Mouse (Mus musculus): ENCODE measurements at regions not wholly inside any gene's neighbourhood (a gene's known extent, or its start where the extent isn't known, plus 50 kb on each side); places are given as distances from the start of the nearest gene placed in this dataset.

- Histone ChIP-seq H3K4me1 (ENCODE audit: insufficient read depth) (no peaks in the 10 kb centered on the region), H3K27me3 (ENCODE audit: insufficient read depth, low read length) (no peaks in the 10 kb centered on the region), H3K27ac (ENCODE audit: low read depth) (no peak overlapping the region), H3K4me2 (ENCODE audit: low read depth, low read length) (no peak overlapping the region), H3K9ac (replicated peaks) (no peak overlapping the region), H3K9me3 (ENCODE audit: low read length) (no peaks in the 10 kb centered on the region), H3K36me3 (replicated peaks; ENCODE audit: insufficient read depth, low read length) (no peaks in the 10 kb centered on the region), H3K4me3 (ENCODE audit: low read depth, low read length) (no peak overlapping the region)
- ATAC-seq (no peak), DNase-seq (no peak)
- 72% methylated on average over 5 of the region's 5 CpGs for WGBS (ENCODE audit: insufficient replicate concordance)
- TF ChIP-seq EP300 (IDR thresholded peaks at IDR 0.05; ENCODE audit: low read depth) (no peak), CTCF (IDR thresholded peaks at IDR 0.05; ENCODE audit: low read depth) (no peak)
Measured at GRCm38 (mm10) chr10:67618112-67618511, 69.4 kb upstream of the Ado start.

- ATAC-seq (no peak), DNase-seq (no peak)
- TF ChIP-seq EP300 (IDR thresholded peaks at IDR 0.05; ENCODE audit: low read depth) (no peak), CTCF (IDR thresholded peaks at IDR 0.05; ENCODE audit: low read depth) (no peak)
- no peaks in the 10 kb centered on the region for H3K36me3 ChIP-seq (replicated peaks; ENCODE audit: insufficient read depth, low read length)
- no peak overlapping the region for H3K9ac ChIP-seq (replicated peaks)
- H3K27me3 ChIP-seq (ENCODE audit: insufficient read depth, low read length): no peaks in the 10 kb centered on the region
- no peak overlapping the region for H3K4me2 ChIP-seq (ENCODE audit: low read depth, low read length)
- H3K4me1 ChIP-seq (ENCODE audit: insufficient read depth): no peaks in the 10 kb centered on the region
- H3K4me3 ChIP-seq (ENCODE audit: low read depth, low read length): no peak overlapping the region
- H3K27ac ChIP-seq (ENCODE audit: low read depth): no peak overlapping the region
- 66% methylated on average over 3 of the region's 3 CpGs for WGBS (ENCODE audit: insufficient replicate concordance)
- no peaks in the 10 kb centered on the region for H3K9me3 ChIP-seq (ENCODE audit: low read length)
Measured at GRCm38 (mm10) chr10:67615016-67615415, 66.3 kb upstream of the Ado start.

GRCm38 (mm10) chr10:67610689-67611088 lies 61.9 kb upstream of the Ado start:
- no peak for TF ChIP-seq EP300 (IDR thresholded peaks at IDR 0.05; ENCODE audit: low read depth)
- TF ChIP-seq CTCF (IDR thresholded peaks at IDR 0.05; ENCODE audit: low read depth): no peak
- no peaks in the 10 kb centered on the region for H3K27me3 ChIP-seq (ENCODE audit: insufficient read depth, low read length)
- ATAC-seq (no peak), DNase-seq (no peak)
- WGBS (ENCODE audit: insufficient replicate concordance): 54% methylated on average over 6 of the region's 6 CpGs
- no peak overlapping the region for H3K27ac ChIP-seq (ENCODE audit: low read depth)
- peaks cover 4% of the 10 kb centered on the region; the same call in 1 of the 2 replicates for H3K4me1 ChIP-seq (ENCODE audit: insufficient read depth)
- no peak overlapping the region for H3K4me2 ChIP-seq (ENCODE audit: low read depth, low read length)
- H3K36me3 ChIP-seq (replicated peaks; ENCODE audit: insufficient read depth, low read length): no peaks in the 10 kb centered on the region
- no peaks in the 10 kb centered on the region for H3K9me3 ChIP-seq (ENCODE audit: low read length)
- no peak overlapping the region for H3K4me3 ChIP-seq (ENCODE audit: low read depth, low read length)
- H3K9ac ChIP-seq (replicated peaks): no peak overlapping the region

GRCm38 (mm10) chr10:67608033-67608432 lies 59.3 kb upstream of the Ado start:
- no peak overlapping the region for H3K9ac ChIP-seq (replicated peaks)
- H3K4me2 ChIP-seq (ENCODE audit: low read depth, low read length): no peak overlapping the region
- 31% methylated on average over 5 of the region's 5 CpGs for WGBS (ENCODE audit: insufficient replicate concordance)
- H3K27me3 ChIP-seq (ENCODE audit: insufficient read depth, low read length): no peaks in the 10 kb centered on the region
- no peak overlapping the region for H3K4me3 ChIP-seq (ENCODE audit: low read depth, low read length)
- no peak overlapping the region for H3K27ac ChIP-seq (ENCODE audit: low read depth)
- no peaks in the 10 kb centered on the region for H3K36me3 ChIP-seq (replicated peaks; ENCODE audit: insufficient read depth, low read length)
- ATAC-seq (no peak), DNase-seq (no peak)
- H3K4me1 ChIP-seq (ENCODE audit: insufficient read depth): peaks cover 4% of the 10 kb centered on the region; the same call in 1 of the 2 replicates
- no peaks in the 10 kb centered on the region for H3K9me3 ChIP-seq (ENCODE audit: low read length)
- TF ChIP-seq EP300 (IDR thresholded peaks at IDR 0.05; ENCODE audit: low read depth) (no peak), CTCF (IDR thresholded peaks at IDR 0.05; ENCODE audit: low read depth) (no peak)

GRCm38 (mm10) chr10:67607297-67608032 lies 58.7 kb upstream of the Ado start:
- Histone ChIP-seq H3K27me3 (ENCODE audit: insufficient read depth, low read length) (no peaks in the 10 kb centered on the region), H3K4me3 (ENCODE audit: low read depth, low read length) (no peak overlapping the region), H3K36me3 (replicated peaks; ENCODE audit: insufficient read depth, low read length) (no peaks in the 10 kb centered on the region), H3K4me2 (ENCODE audit: low read depth, low read length) (no peak overlapping the region), H3K9me3 (ENCODE audit: low read length) (no peaks in the 10 kb centered on the region), H3K27ac (ENCODE audit: low read depth) (no peak overlapping the region), H3K9ac (replicated peaks) (no peak overlapping the region), H3K4me1 (ENCODE audit: insufficient read depth) (peaks cover 4% of the 10 kb centered on the region; the same call in 1 of the 2 replicates)
- 31% methylated on average over 9 of the region's 9 CpGs for WGBS (ENCODE audit: insufficient replicate concordance)
- TF ChIP-seq CTCF (IDR thresholded peaks at IDR 0.05; ENCODE audit: low read depth) (no peak), EP300 (IDR thresholded peaks at IDR 0.05; ENCODE audit: low read depth) (no peak)
- ATAC-seq (no peak), DNase-seq (no peak)

GRCm38 (mm10) chr10:67606739-67607138 lies 58.0 kb upstream of the Ado start:
- Histone ChIP-seq H3K4me2 (ENCODE audit: low read depth, low read length) (no peak overlapping the region), H3K9me3 (ENCODE audit: low read length) (no peaks in the 10 kb centered on the region), H3K4me3 (ENCODE audit: low read depth, low read length) (no peak overlapping the region), H3K27ac (ENCODE audit: low read depth) (no peak overlapping the region), H3K27me3 (ENCODE audit: insufficient read depth, low read length) (no peaks in the 10 kb centered on the region), H3K4me1 (ENCODE audit: insufficient read depth) (peaks cover 4% of the 10 kb centered on the region; the same call in 1 of the 2 replicates), H3K36me3 (replicated peaks; ENCODE audit: insufficient read depth, low read length) (no peaks in the 10 kb centered on the region), H3K9ac (replicated peaks) (no peak overlapping the region)
- ATAC-seq (no peak), DNase-seq (no peak)
- no peak for TF ChIP-seq EP300 (IDR thresholded peaks at IDR 0.05; ENCODE audit: low read depth)
- no peak for TF ChIP-seq CTCF (IDR thresholded peaks at IDR 0.05; ENCODE audit: low read depth)
- 75% methylated on average over 1 of the region's 1 CpGs for WGBS (ENCODE audit: insufficient replicate concordance)
